Mouse (Mus musculus): ENCODE results near the gene Cntn1. TPM values are rescaled to one million over a fixed set of nuclear protein-coding genes. Genes with fewer than 3 reads are reported as not detected.

Cntn1 gene
- polyA plus RNA-seq, 2 experiments = 1.2 to 2.5 TPM

DNA sequence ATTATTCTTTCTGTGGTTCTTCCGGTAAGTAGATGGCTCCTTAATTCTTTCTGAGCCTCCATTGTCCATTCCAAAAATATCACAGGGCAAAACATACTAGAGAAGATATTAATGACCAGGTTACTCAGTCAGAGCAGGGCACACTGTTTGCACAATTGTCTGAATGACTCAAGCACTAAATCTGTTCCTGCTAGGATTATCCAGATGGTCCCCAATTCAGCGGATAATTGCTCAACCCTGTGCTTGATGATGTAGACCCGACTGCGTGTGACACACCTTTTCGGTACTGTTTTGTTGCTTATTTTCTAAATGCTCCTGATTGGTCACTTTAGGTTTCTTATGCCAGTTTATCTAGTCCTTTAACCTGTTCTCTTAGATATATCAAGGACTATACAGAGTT lies 6.6 kb downstream of the Cntn1 start:
- 95% methylated on average over 5 of the region's 5 CpGs for WGBS
- Histone ChIP-seq H3K4me2 (replicated peaks; ENCODE audit: low read depth, low read length, severe bottlenecking) (no peak overlapping the region), H3K27me3 (ENCODE audit: control insufficient read depth, insufficient read depth, low read length) (no peaks in the 10 kb centered on the region), H3K9me3 (ENCODE audit: control insufficient read depth, low read length) (no peaks in the 10 kb centered on the region), H3K36me3 (ENCODE audit: control insufficient read depth, insufficient read depth, low read length) (no peaks in the 10 kb centered on the region), H3K9ac (ENCODE audit: low read depth, low read length, severe bottlenecking) (no peak overlapping the region), H3K4me1 (ENCODE audit: control insufficient read depth, insufficient read depth, low read length) (no peaks in the 10 kb centered on the region), H3K27ac (replicated peaks; ENCODE audit: low read depth, low read length) (no peak overlapping the region), H3K4me3 (replicated peaks; ENCODE audit: low read length) (no peak overlapping the region)
- TF ChIP-seq POLR2A (IDR thresholded peaks at IDR 0.05; ENCODE audit: borderline replicate concordance, extremely low read depth, insufficient read depth, insufficient read length) = no peak
- no peak for ATAC-seq (ENCODE audit: low FRiP score, low read depth)
- DNase-seq (ENCODE audit: low spot score) = no peak

DNA sequence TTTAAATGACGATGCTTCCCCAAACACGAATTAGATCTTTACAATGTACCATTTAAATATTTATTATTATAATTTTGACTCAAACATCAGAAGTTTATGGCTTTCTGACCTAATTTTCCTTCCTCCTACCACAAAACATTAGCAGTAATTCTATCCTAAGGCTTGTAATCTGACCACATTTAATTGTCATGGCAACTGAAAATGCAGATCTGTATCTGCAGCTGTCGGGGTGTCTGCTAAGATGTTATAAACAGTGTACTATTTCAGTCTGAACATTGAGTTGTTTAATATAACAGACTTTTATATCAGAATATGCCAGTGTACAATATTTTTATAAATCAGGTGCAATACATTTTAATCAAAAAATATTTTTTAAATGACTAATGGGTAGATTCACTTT lies 10.0 kb downstream of the Cntn1 start:
- DNase-seq (ENCODE audit: low spot score) = no peak
- Histone ChIP-seq H3K27ac (replicated peaks; ENCODE audit: low read depth, low read length) (no peak overlapping the region), H3K9ac (ENCODE audit: low read depth, low read length, severe bottlenecking) (no peak overlapping the region), H3K4me3 (replicated peaks; ENCODE audit: low read length) (no peak overlapping the region), H3K9me3 (ENCODE audit: control insufficient read depth, low read length) (no peaks in the 10 kb centered on the region), H3K4me1 (ENCODE audit: control insufficient read depth, insufficient read depth, low read length) (no peaks in the 10 kb centered on the region), H3K27me3 (ENCODE audit: control insufficient read depth, insufficient read depth, low read length) (no peaks in the 10 kb centered on the region), H3K36me3 (ENCODE audit: control insufficient read depth, insufficient read depth, low read length) (no peaks in the 10 kb centered on the region), H3K4me2 (replicated peaks; ENCODE audit: low read depth, low read length, severe bottlenecking) (no peak overlapping the region)
- no peak for TF ChIP-seq POLR2A (IDR thresholded peaks at IDR 0.05; ENCODE audit: borderline replicate concordance, extremely low read depth, insufficient read depth, insufficient read length)
- no peak; the same call in 1 of the 2 replicates for ATAC-seq (ENCODE audit: low FRiP score, low read depth)
- WGBS = 49% methylated on average over 3 of the region's 3 CpGs

GRCm38 (mm10) chr15:92079416-92079815 lies 28.5 kb downstream of the Cntn1 start:
- Histone ChIP-seq H3K9me3 (ENCODE audit: control insufficient read depth, low read length) (no peaks in the 10 kb centered on the region), H3K36me3 (ENCODE audit: control insufficient read depth, insufficient read depth, low read length) (no peaks in the 10 kb centered on the region), H3K27me3 (ENCODE audit: control insufficient read depth, insufficient read depth, low read length) (no peaks in the 10 kb centered on the region), H3K4me1 (ENCODE audit: control insufficient read depth, insufficient read depth, low read length) (no peaks in the 10 kb centered on the region), H3K9ac (ENCODE audit: low read depth, low read length, severe bottlenecking) (no peak overlapping the region), H3K4me2 (replicated peaks; ENCODE audit: low read depth, low read length, severe bottlenecking) (no peak overlapping the region), H3K27ac (replicated peaks; ENCODE audit: low read depth, low read length) (no peak overlapping the region), H3K4me3 (replicated peaks; ENCODE audit: low read length) (no peak overlapping the region)
- TF ChIP-seq POLR2A (IDR thresholded peaks at IDR 0.05; ENCODE audit: borderline replicate concordance, extremely low read depth, insufficient read depth, insufficient read length) = no peak
- DNase-seq (ENCODE audit: low spot score) (no peak), ATAC-seq (ENCODE audit: low FRiP score, low read depth) (no peak)
- WGBS = 45% methylated on average over 3 of the region's 3 CpGs

- Histone ChIP-seq H3K36me3 (ENCODE audit: control insufficient read depth, insufficient read depth, low read length) (no peaks in the 10 kb centered on the region), H3K9me3 (ENCODE audit: control insufficient read depth, low read length) (no peaks in the 10 kb centered on the region), H3K27ac (replicated peaks; ENCODE audit: low read depth, low read length) (no peak overlapping the region), H3K4me2 (replicated peaks; ENCODE audit: low read depth, low read length, severe bottlenecking) (no peak overlapping the region), H3K4me3 (replicated peaks; ENCODE audit: low read length) (no peak overlapping the region), H3K9ac (ENCODE audit: low read depth, low read length, severe bottlenecking) (no peak overlapping the region), H3K4me1 (ENCODE audit: control insufficient read depth, insufficient read depth, low read length) (no peaks in the 10 kb centered on the region), H3K27me3 (ENCODE audit: control insufficient read depth, insufficient read depth, low read length) (no peaks in the 10 kb centered on the region)
- ATAC-seq (ENCODE audit: low FRiP score, low read depth) = no peak
- no peak for TF ChIP-seq POLR2A (IDR thresholded peaks at IDR 0.05; ENCODE audit: borderline replicate concordance, extremely low read depth, insufficient read depth, insufficient read length)
- no peak for DNase-seq (ENCODE audit: low spot score)
- 90% methylated on average over 1 of the region's 1 CpGs for WGBS
Observed at GRCm38 (mm10) chr15:92085876-92086275, 34.9 kb downstream of the Cntn1 start.

DNA sequence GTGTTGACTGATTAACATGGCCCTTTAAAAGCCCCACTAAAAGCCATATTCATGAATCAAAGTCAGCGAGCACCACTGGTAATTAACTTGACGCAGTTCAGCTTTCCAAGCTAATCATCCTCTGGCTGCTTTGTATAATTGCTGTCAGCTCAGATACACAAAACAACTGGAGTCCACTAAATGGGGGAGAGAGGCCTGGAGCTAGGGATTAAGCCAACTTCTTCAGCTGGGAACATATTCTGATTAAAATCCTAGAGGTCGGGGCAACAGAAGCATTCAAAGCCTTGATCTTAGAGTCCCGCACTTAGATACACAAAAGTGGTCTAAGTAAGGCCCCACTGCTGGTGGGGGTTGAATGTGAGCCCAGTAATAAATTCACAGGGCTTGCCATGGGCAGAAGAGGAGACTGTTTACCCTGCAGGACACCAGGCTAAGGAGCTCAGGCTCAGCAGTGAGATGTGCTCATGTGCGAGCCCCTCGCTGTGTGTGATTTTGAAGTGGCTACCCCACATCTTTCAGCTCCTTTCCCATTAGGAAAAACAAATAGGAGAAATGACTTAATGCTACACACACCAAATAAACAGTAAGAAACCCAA lies 36.8 kb downstream of the Cntn1 start:
- 18% methylated on average over 6 of the region's 6 CpGs for WGBS
- no peak for DNase-seq (ENCODE audit: low spot score)
- Histone ChIP-seq H3K27me3 (ENCODE audit: control insufficient read depth, insufficient read depth, low read length) (no peaks in the 10 kb centered on the region), H3K4me2 (replicated peaks; ENCODE audit: low read depth, low read length, severe bottlenecking) (no peak overlapping the region), H3K27ac (replicated peaks; ENCODE audit: low read depth, low read length) (no peak overlapping the region), H3K9me3 (ENCODE audit: control insufficient read depth, low read length) (no peaks in the 10 kb centered on the region), H3K4me1 (ENCODE audit: control insufficient read depth, insufficient read depth, low read length) (no peaks in the 10 kb centered on the region), H3K4me3 (replicated peaks; ENCODE audit: low read length) (no peak overlapping the region), H3K36me3 (ENCODE audit: control insufficient read depth, insufficient read depth, low read length) (no peaks in the 10 kb centered on the region), H3K9ac (ENCODE audit: low read depth, low read length, severe bottlenecking) (no peak overlapping the region)
- ATAC-seq (ENCODE audit: low FRiP score, low read depth) = no peak
- no peak for TF ChIP-seq POLR2A (IDR thresholded peaks at IDR 0.05; ENCODE audit: borderline replicate concordance, extremely low read depth, insufficient read depth, insufficient read length)

DNA sequence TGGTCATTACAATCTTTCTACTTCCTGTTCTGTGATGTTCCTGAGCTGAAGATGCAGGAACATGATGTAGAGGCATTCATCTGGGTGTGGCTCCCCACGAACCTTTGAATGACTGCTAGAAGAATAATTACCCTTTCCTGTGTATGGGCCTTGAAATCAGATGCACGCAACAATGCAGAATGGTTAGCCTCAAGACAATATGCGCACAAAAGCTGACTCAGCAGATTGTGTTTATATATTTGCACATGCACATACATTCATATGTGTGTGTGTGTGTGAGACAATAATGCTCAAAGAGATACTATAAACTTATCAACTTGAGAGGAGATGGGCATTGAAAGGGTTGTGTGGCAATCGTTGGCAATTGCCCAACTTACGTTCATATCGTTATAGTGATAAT lies 39.8 kb downstream of the Cntn1 start:
- H3K4me1 ChIP-seq (ENCODE audit: control insufficient read depth, insufficient read depth, low read length) = no peaks in the 10 kb centered on the region
- no peak for TF ChIP-seq POLR2A (IDR thresholded peaks at IDR 0.05; ENCODE audit: borderline replicate concordance, extremely low read depth, insufficient read depth, insufficient read length)
- no peaks in the 10 kb centered on the region for H3K36me3 ChIP-seq (ENCODE audit: control insufficient read depth, insufficient read depth, low read length)
- no peaks in the 10 kb centered on the region for H3K9me3 ChIP-seq (ENCODE audit: control insufficient read depth, low read length)
- DNase-seq (ENCODE audit: low spot score) (no peak), ATAC-seq (ENCODE audit: low FRiP score, low read depth) (no peak)
- no peak overlapping the region for H3K9ac ChIP-seq (ENCODE audit: low read depth, low read length, severe bottlenecking)
- no peaks in the 10 kb centered on the region for H3K27me3 ChIP-seq (ENCODE audit: control insufficient read depth, insufficient read depth, low read length)
- H3K4me2 ChIP-seq (replicated peaks; ENCODE audit: low read depth, low read length, severe bottlenecking) = no peak overlapping the region
- no peak overlapping the region for H3K27ac ChIP-seq (replicated peaks; ENCODE audit: low read depth, low read length)
- 82% methylated on average over 6 of the region's 6 CpGs for WGBS
- no peak overlapping the region for H3K4me3 ChIP-seq (replicated peaks; ENCODE audit: low read length)

Measured in limb, embryonic 14.5 days (tissue).